Mouse (Mus musculus) kidney, postnatal 0 days (tissue): ENCODE measurements at regions not wholly inside any gene's neighbourhood (a gene's known extent, or its start where the extent isn't known, plus 50 kb on each side); places are given as distances from the start of the nearest gene placed in this dataset.
"Not testable (repeated sequence)": the region's sequence is repeated elsewhere in the genome, so short reads cannot be mapped to it uniquely, and the experiment has no call there.

ENCODE experiments used
- ATAC-seq: fragments of 200-750 bp; cut with Nextera tagmentation; replicated peaks from 2 replicates; pipeline ENCODE4 v1.8.0; 2017; ENCODE audit warnings: low read depth, moderate number of reproducible peaks, moderate TSS enrichment, moderate library complexity; ENCODE audit not compliant: low FRiP score
- DNase-seq: peaks from one replicate; pipeline ENCODE4 v3.0.0-alpha.2; 2016; ENCODE audit warnings: low spot score
- H3K27ac ChIP-seq: fragments of 300-500 bp; sonication (generic); 2 replicates; pipeline ENCODE4 v1.5.1; 2014; ENCODE audit warnings: mild to moderate bottlenecking
- H3K27me3 ChIP-seq: fragments of 300-500 bp; sonication (generic); 2 replicates; pipeline ENCODE4 v1.6.1; 2014; ENCODE audit warnings: low read length, mixed read lengths; ENCODE audit not compliant: insufficient read depth
- H3K36me3 ChIP-seq: fragments of 300-500 bp; sonication (generic); 2 replicates; pipeline ENCODE4 v1.6.1; 2014; ENCODE audit warnings: low read length, mixed read lengths; ENCODE audit not compliant: insufficient read depth
- H3K4me1 ChIP-seq: fragments of 300-500 bp; sonication (generic); replicated peaks from 2 replicates; pipeline ENCODE4 v1.6.1; 2014; ENCODE audit warnings: antibody characterized with exemption, low read length, mixed read lengths; ENCODE audit not compliant: insufficient read depth
- H3K4me2 ChIP-seq: fragments of 300-500 bp; sonication (generic); 2 replicates; pipeline ENCODE4 v1.6.1; 2014; ENCODE audit warnings: mild to moderate bottlenecking, low read length, moderate library complexity, mixed read lengths
- H3K4me3 ChIP-seq: fragments of 300-500 bp; sonication (generic); replicated peaks from 2 replicates; pipeline ENCODE4 v1.5.1; 2014; ENCODE audit warnings: low read depth, low read length
- H3K9ac ChIP-seq: fragments of 300-500 bp; sonication (generic); 2 replicates; pipeline ENCODE4 v1.6.1; 2014; ENCODE audit warnings: low read depth, low read length
- H3K9me3 ChIP-seq: fragments of 300-500 bp; sonication (generic); replicated peaks from 2 replicates; pipeline ENCODE4 v1.6.1; 2016; ENCODE audit warnings: low read length, inconsistent platforms, mixed read lengths
- CTCF ChIP-seq: IDR thresholded peaks from 2 replicates; pipeline ENCODE4 v1.5.1; 2016; ENCODE audit warnings: antibody characterized with exemption, low read depth, mild to moderate bottlenecking, moderate library complexity
- WGBS: fragments of 180-500 bp; shearing (Covaris S2); extraction: QIAGEN DNeasy Blood & Tissue Kit; methylation state at CpG from one replicate; pipeline ENCODE4 v1.1.7; 2014; 5-methylcytosine and 5-hydroxymethylcytosine counted together

DNA sequence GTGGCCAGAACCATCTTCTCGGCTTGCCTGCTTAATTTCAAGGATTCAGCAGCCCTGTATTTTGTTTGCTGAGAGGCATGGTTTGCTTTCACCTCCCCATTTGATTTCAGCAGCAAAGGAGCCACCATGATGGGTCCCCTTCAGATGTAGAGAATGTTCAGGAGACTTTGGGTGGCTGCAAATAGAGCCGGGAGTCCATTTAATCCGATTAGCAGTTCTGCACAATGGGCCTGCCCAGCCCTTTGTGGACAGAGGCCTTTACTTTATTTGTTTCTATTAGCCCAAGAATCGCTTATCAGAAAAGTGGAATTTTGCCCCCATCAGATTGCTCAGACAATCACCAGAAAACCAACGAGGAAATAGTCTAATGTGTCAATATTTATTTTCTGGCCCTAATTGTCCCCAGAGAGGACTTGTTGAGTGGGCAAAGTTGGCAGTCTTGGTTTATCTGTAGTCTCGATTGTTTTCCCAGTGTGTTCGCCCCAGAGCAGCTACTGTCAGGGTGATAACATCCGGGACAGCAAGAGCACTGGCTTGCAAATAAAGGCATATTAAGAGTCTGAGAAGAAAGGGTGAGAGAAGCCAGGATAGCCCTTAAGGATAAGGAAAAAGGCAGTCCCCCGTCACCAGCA is 130.6 kb upstream of the Kiz start:
- ATAC-seq (no peak), DNase-seq (no peak)
- H3K4me3 ChIP-seq = no peak overlapping the region
- no peak overlapping the region for H3K4me2 ChIP-seq
- no peaks in the 10 kb centered on the region for H3K9me3 ChIP-seq
- TF ChIP-seq CTCF = no peak
- H3K27ac ChIP-seq = no peak overlapping the region
- no peaks in the 10 kb centered on the region for H3K27me3 ChIP-seq
- no peaks in the 10 kb centered on the region for H3K4me1 ChIP-seq
- no peak overlapping the region for H3K9ac ChIP-seq
- WGBS = 76% methylated on average over 9 of the region's 9 CpGs
- H3K36me3 ChIP-seq = no peaks in the 10 kb centered on the region

DNA sequence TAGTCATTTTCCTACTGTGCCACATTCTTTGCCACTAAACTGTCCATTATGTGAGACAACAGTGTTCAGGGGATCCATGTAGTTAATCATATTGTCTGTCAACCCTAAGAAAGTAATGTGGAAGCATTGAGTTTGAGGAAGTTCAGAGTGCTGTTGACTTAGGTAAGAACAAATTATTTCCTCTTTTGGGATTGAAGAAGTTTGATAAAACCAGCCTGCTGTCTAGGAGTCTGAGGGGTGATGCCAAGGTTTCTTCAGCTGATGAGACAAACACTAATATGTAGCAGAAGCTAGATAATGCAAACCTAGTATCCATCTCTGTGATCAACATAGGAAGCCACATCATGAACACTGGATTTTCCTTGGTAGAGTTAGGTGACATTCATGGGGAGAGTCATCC is 127.0 kb upstream of the Kiz start:
- Histone ChIP-seq H3K4me2 (no peak overlapping the region), H3K36me3 (no peaks in the 10 kb centered on the region), H3K9me3 (no peaks in the 10 kb centered on the region), H3K9ac (no peak overlapping the region), H3K27me3 (no peaks in the 10 kb centered on the region), H3K4me3 (no peak overlapping the region), H3K27ac (no peak overlapping the region), H3K4me1 (no peaks in the 10 kb centered on the region)
- no peak for DNase-seq
- no peak for TF ChIP-seq CTCF
- no peak for ATAC-seq

DNA sequence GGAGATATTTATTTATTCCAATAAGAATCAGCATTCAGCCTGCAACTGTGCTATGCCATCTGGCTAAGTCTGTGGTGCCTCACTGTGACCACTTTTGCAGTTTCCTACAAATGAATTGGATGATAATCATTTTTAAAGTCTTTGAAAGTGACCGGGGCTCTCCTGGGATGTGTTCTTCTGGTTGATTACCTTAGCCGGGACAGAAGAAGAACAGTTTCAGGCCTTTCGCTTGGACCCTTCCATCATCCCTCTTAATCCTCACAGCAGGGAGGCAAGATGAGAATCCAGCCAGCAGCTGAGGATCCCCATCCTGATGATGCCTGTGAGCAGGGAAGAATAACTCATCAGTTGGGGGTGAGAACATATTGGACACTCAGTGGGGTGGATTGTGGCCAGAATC is 124.6 kb upstream of the Kiz start:
- TF ChIP-seq CTCF = no peak
- DNase-seq = no peak
- ATAC-seq = no peak
- H3K27me3 ChIP-seq = no peaks in the 10 kb centered on the region
- no peak overlapping the region for H3K4me3 ChIP-seq
- H3K9me3 ChIP-seq = no peaks in the 10 kb centered on the region
- no peaks in the 10 kb centered on the region for H3K36me3 ChIP-seq
- no peak overlapping the region for H3K9ac ChIP-seq
- no peak overlapping the region for H3K27ac ChIP-seq
- H3K4me2 ChIP-seq = no peak overlapping the region
- H3K4me1 ChIP-seq = no peaks in the 10 kb centered on the region
- 92% methylated on average over 3 of the region's 3 CpGs for WGBS

DNA sequence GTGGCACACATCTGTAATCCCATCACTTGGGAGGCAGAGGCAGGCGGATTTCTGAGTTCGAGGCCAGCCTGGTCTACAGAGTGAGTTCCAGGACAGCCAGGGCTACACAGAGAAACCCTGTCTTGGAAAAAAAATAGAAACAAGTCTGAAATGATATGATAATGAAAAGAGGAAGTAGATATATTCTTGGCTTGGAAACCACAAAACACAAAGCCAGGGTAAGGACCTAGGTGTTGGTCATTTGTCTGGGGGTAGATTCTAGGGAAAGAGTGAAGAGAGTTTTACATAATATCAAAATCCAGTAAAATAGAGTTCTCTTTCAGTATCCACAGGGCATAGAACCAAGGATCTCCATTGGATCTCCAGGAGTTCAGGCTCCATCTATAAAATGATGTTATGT is 122.8 kb upstream of the Kiz start:
- whole genome bisulfite sequencing = 100% methylated on average over 1 of the region's 2 CpGs
- H3K4me1 ChIP-seq, H3K9ac ChIP-seq, H3K9me3 ChIP-seq, H3K4me3 ChIP-seq, DNase-seq, H3K27me3 ChIP-seq, H3K36me3 ChIP-seq, H3K27ac ChIP-seq, H3K4me2 ChIP-seq, ATAC-seq: not testable (repeated sequence)

DNA sequence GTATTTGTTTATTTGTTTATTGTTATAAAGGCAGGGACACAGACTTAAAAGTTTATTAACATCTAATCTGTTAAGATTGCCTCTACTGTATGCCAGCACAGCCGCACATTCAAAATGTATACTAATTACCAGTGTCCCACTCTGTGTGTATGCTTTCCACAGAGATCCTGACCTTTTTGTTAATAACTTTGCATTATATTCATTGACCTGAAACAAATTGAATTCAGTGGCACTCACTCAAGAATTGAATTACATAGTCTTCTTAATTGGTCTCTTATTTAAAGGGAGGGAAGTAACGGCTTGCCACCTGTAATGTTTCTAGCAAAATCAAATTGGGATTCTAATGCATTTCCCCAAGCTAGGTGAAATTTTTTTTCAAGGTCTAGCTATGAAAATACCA is 111.3 kb upstream of the Kiz start:
- no peaks in the 10 kb centered on the region for H3K4me1 ChIP-seq
- H3K36me3 ChIP-seq = no peaks in the 10 kb centered on the region
- no peak for TF ChIP-seq CTCF
- no peaks in the 10 kb centered on the region for H3K27me3 ChIP-seq
- H3K4me2 ChIP-seq = no peak overlapping the region
- 78% methylated on average over 2 of the region's 2 CpGs for WGBS
- DNase-seq (no peak), ATAC-seq (no peak)
- no peak overlapping the region for H3K27ac ChIP-seq
- no peaks in the 10 kb centered on the region for H3K9me3 ChIP-seq
- H3K4me3 ChIP-seq = no peak overlapping the region
- H3K9ac ChIP-seq = no peak overlapping the region

DNA sequence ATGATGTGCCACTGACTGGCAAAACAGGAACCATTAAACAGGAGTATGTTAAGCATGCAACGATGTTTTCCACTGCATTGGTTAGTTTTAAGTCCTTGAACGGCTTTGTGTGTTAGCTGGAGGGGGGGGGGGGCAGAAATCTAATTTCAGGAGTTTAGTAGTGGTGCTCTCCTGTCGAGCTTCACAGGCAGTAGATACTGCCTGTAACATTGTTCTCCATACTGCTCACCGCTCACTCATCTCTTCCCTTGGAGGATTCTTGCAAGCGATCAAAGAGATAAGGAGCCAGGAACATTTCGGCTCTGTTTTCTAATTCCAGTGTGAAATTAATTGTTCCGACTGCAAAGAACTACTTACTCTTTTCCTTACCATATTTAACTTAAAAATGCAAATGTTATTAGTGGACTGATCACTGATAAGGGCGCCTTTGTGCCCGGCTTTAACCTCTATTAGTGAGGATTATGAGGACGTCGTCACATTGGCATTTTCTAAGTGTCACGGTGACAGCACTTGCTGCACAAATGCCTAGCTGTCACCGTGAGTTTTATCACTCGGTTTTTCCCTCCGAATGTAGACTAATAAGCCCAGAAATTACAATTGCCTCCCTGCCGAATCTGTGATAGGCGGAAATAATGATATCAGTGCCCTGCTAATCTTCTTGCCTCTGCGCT is 110.5 kb upstream of the Kiz start:
- no peak overlapping the region for H3K4me3 ChIP-seq
- WGBS = 81% methylated on average over 18 of the region's 18 CpGs
- no peak overlapping the region for H3K9ac ChIP-seq
- no peaks in the 10 kb centered on the region for H3K36me3 ChIP-seq
- H3K9me3 ChIP-seq = no peaks in the 10 kb centered on the region
- H3K4me2 ChIP-seq = no peak overlapping the region
- no peaks in the 10 kb centered on the region for H3K4me1 ChIP-seq
- no peaks in the 10 kb centered on the region for H3K27me3 ChIP-seq
- ATAC-seq (no peak), DNase-seq (no peak)
- H3K27ac ChIP-seq = no peak overlapping the region
- no peak for TF ChIP-seq CTCF

DNA sequence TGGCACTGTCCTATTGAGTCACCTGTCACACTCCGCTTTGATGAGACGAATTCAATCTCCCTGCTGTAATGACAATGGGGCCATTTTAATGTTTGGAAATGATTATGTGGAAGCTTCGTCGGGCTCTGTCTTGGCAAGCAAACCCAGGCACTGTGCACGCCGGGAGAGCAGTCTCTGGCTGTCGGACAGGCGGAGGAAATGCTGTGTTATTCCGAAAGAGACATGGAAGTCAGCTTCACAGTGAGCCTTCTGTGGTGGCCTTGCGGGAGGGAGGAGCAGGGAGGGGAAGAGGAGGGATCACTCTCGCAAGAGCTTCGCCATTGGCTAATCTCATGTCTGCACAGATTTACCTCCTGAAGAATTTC is 110.0 kb upstream of the Kiz start:
- Histone ChIP-seq H3K4me3 (no peak overlapping the region), H3K27me3 (no peaks in the 10 kb centered on the region), H3K4me1 (no peaks in the 10 kb centered on the region), H3K36me3 (no peaks in the 10 kb centered on the region), H3K27ac (no peak overlapping the region), H3K9me3 (no peaks in the 10 kb centered on the region), H3K4me2 (no peak overlapping the region), H3K9ac (no peak overlapping the region)
- no peak for DNase-seq
- TF ChIP-seq CTCF = no peak
- ATAC-seq = no peak
- WGBS = 72% methylated on average over 12 of the region's 12 CpGs
